Mouse (Mus musculus) neural tube, embryonic 11.5 days (tissue): Measurements from ENCODE around the gene Kctd7. TPM values are rescaled to one million over a fixed set of nuclear protein-coding genes. Genes with fewer than 3 reads are reported as not detected.

Source experiments
- ATAC-seq: fragments of 200-750 bp; cut with Nextera tagmentation; 2 replicates; pipeline ENCODE4 v1.8.0; 2017; ENCODE audit warnings: moderate number of reproducible peaks, mild to moderate bottlenecking, moderate TSS enrichment, moderate library complexity; ENCODE audit not compliant: insufficient read depth, low FRiP score, low TSS enrichment
- DNase-seq: peaks from one replicate; pipeline ENCODE4 v3.0.0-alpha.2; 2015; ENCODE audit warnings: low spot score
- H3K27ac ChIP-seq: fragments of 300-500 bp; sonication (generic); 2 replicates; pipeline ENCODE4 v1.5.1; 2014; ENCODE audit warnings: low read depth, mild to moderate bottlenecking, low read length
- H3K27me3 ChIP-seq: fragments of 300-500 bp; sonication (generic); 2 replicates; pipeline ENCODE4 v1.6.1; 2014; ENCODE audit warnings: mild to moderate bottlenecking, low read length, mixed read lengths; ENCODE audit not compliant: control insufficient read depth, insufficient read depth
- H3K36me3 ChIP-seq: fragments of 300-500 bp; sonication (generic); 2 replicates; pipeline ENCODE4 v1.6.1; 2014; ENCODE audit warnings: mild to moderate bottlenecking, low read length, moderate library complexity, mixed read lengths; ENCODE audit not compliant: control insufficient read depth, insufficient read depth
- H3K4me1 ChIP-seq: fragments of 300-500 bp; sonication (generic); 2 replicates; pipeline ENCODE4 v1.6.1; 2014; ENCODE audit warnings: low read length, mixed read lengths; ENCODE audit not compliant: control insufficient read depth, insufficient read depth
- H3K4me2 ChIP-seq: fragments of 300-500 bp; sonication (generic); 2 replicates; pipeline ENCODE4 v1.6.1; 2014; ENCODE audit warnings: low read depth, mild to moderate bottlenecking, moderate library complexity
- H3K4me3 ChIP-seq: fragments of 300-500 bp; sonication (generic); 2 replicates; pipeline ENCODE4 v1.5.1; 2014; ENCODE audit warnings: low read depth, low read length
- H3K9ac ChIP-seq: fragments of 300-500 bp; sonication (generic); 2 replicates; pipeline ENCODE4 v1.6.1; 2014; ENCODE audit warnings: mild to moderate bottlenecking, low read length
- H3K9me3 ChIP-seq: fragments of 300-500 bp; sonication (generic); 2 replicates; pipeline ENCODE4 v1.6.1; 2016; ENCODE audit warnings: low read length; ENCODE audit not compliant: control insufficient read depth
- whole genome bisulfite sequencing: fragments of 180-500 bp; shearing (Covaris S2); extraction: QIAGEN DNeasy Blood & Tissue Kit; methylation state at CpG from one replicate; pipeline ENCODE4 v1.1.7; 2014; 5-methylcytosine and 5-hydroxymethylcytosine counted together
- polyA plus RNA-seq: library from polyadenylated mRNA; unstranded; fragments of >200 nt; fragmentation: Nextera tagmentation; extraction: Ambion mirVana; gene quantifications from 2 replicates; pipeline ENCODE4 v1.2.1, GENCODE M21; 2014

Gene Kctd7
- polyA plus RNA-seq = 7.2 and 8.3 TPM in 2 replicates

DNA sequence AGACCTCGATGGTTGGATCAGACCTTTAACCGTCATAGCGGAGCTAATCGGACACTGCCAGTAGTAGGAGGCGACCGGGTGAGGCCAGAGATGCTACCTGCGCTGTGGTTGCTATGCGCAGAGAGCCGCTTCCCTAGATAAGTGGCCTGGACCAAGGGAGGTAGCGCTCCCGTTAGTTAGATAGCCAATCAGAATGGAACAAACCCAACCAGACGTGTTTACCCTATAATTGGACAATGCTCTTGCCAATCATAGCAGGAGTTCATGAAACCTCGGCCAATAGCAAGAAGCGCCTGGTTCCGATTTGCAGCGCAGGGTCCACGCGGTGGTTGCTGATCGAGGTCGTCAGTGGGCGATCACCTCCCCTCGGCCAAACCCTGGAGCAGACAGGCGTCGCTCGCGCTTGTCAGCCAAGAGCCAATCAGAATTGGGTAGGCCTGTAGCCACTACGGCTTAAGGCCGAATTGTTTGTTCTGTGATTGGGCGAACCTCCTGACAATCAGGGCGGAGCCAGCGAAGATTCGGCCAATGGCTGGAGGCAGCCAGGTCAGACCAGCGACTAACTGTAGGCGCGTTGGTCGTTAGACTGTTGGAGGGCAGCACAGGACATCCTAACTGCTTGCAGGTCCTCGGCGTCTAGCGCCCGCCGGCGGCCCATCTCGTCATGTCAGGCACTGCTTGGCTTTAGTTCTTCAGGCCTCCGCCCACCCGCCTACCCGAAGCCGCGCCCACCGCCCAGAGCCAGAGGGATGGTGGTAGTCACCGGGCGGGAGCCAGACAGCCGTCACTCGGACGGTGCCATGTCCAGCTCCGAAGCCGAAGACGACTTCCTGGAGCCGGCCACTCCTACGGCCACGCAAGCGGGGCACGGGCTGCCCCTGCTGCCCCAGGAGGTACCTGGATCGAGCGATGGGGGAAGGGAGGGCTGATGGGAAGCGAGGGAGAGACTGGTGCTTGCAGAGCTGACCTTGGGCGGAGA is at the start of gene Kctd7:
TSS of gene Kctd7 (plus strand) at position 528 of the 979 bp plus-strand sequence.
- H3K4me1 ChIP-seq = peaks cover 5% of the 10 kb centered on the region; the same call in 1 of the 2 replicates
- no peaks in the 10 kb centered on the region for H3K9me3 ChIP-seq
- H3K36me3 ChIP-seq = no peaks in the 10 kb centered on the region
- peak within 1 kb of the TSS; percentile 51 for H3K4me3 ChIP-seq
- H3K4me2 ChIP-seq = peak within 1 kb of the TSS; percentile 79
- peak; percentile 97 for ATAC-seq
- DNase-seq = peak; percentile 94
- peak within 1 kb of the TSS; percentile 69 for H3K27ac ChIP-seq
- H3K9ac ChIP-seq = peak within 1 kb of the TSS; percentile 62
- H3K27me3 ChIP-seq = no peaks in the 10 kb centered on the region
- under 1% methylated on average over 66 of the region's 66 CpGs for WGBS

GRCm38 (mm10) chr5:130096754-130097153 is 47.9 kb upstream of the Kctd7 start:
- H3K9me3 ChIP-seq = no peaks in the 10 kb centered on the region
- peak; percentile 39 for DNase-seq
- H3K4me1 ChIP-seq = no peaks in the 10 kb centered on the region
- no peak overlapping the region for H3K9ac ChIP-seq
- H3K4me2 ChIP-seq = no peak overlapping the region
- 55% methylated on average over 12 of the region's 12 CpGs for WGBS
- no peak overlapping the region for H3K4me3 ChIP-seq
- ATAC-seq = no peak; the same call in 1 of the 2 replicates
- H3K36me3 ChIP-seq = no peaks in the 10 kb centered on the region; the same call in 1 of the 2 replicates
- no peaks in the 10 kb centered on the region for H3K27me3 ChIP-seq
- no peak overlapping the region for H3K27ac ChIP-seq

GRCm38 (mm10) chr5:130097837-130098236 is 46.8 kb upstream of the Kctd7 start:
- Histone ChIP-seq H3K27me3 (no peaks in the 10 kb centered on the region), H3K36me3 (no peaks in the 10 kb centered on the region; the same call in 1 of the 2 replicates), H3K4me2 (no peak overlapping the region), H3K9ac (no peak overlapping the region), H3K27ac (no peak overlapping the region), H3K4me1 (no peaks in the 10 kb centered on the region), H3K9me3 (no peaks in the 10 kb centered on the region), H3K4me3 (no peak overlapping the region)
- WGBS = 76% methylated on average over 2 of the region's 2 CpGs
- ATAC-seq (no peak), DNase-seq (no peak)

DNA sequence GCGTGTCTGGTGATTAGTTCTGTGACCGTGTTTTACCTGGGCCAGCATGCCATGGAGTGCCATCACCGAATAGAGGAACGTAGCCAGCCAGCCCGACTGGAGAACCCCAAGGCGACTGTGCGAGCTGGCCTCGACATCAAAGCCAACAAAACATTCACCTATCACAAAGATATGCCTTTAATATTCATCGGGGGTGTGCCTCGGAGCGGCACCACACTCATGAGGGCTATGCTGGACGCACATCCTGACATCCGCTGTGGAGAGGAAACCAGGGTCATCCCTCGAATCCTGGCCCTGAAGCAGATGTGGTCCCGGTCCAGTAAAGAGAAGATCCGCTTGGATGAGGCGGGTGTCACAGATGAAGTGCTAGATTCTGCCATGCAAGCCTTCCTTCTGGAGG is 42.9 kb upstream of the Kctd7 start:
- Histone ChIP-seq H3K36me3 (no peaks in the 10 kb centered on the region), H3K4me1 (no peaks in the 10 kb centered on the region), H3K27ac (no peak overlapping the region), H3K9me3 (no peaks in the 10 kb centered on the region), H3K27me3 (no peaks in the 10 kb centered on the region), H3K9ac (no peak overlapping the region), H3K4me2 (no peak overlapping the region), H3K4me3 (no peak overlapping the region)
- ATAC-seq (no peak), DNase-seq (no peak)
- 97% methylated on average over 17 of the region's 17 CpGs for WGBS

GRCm38 (mm10) chr5:130109348-130109747 is 35.3 kb upstream of the Kctd7 start:
- no peaks in the 10 kb centered on the region for H3K4me1 ChIP-seq
- H3K9ac ChIP-seq = no peak overlapping the region
- WGBS = 95% methylated on average over 3 of the region's 3 CpGs

DNA sequence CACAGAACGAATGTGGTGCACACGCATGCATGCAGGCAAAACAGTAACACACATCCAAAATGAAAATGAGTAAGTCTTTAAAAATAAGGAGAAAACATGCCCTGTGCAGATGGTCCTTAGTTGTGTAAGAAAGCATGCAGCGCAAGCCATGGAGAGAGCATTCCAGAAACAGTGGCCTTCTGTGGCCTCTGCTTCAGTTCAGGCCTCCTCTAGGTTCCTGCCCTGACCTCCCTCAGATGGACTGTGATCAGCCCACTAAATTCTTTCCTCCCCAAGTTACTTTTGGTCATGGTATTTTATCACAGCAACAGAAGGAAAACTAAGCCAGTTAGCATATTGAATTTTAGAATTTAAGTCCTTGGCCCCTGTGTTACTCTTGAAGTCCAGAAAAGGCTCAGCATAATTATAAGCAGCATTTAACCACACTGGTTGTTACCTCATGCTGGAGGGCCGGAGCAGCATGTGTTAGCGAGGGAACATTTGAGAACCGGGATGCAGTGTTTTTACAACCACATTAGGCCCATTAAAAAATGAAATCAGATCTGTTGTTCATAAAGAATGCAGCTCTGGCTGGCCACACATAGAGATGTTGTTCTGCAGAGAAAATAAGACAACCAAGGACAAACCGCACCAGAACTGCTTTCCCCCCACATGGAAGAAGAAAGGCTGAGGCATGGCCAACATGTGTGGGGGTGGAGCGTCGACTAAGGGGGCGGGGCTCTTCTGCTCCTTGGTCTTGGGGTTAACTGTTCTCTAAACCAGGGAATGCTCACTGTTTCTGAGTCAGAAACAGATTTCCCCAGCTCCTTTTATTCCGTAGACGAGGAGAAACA is 33.8 kb upstream of the Kctd7 start:
- DNase-seq (no peak), ATAC-seq (no peak)
- Histone ChIP-seq H3K4me1 (no peaks in the 10 kb centered on the region), H3K9me3 (no peaks in the 10 kb centered on the region), H3K27ac (no peak overlapping the region), H3K4me3 (no peak overlapping the region), H3K27me3 (no peaks in the 10 kb centered on the region), H3K9ac (no peak overlapping the region), H3K36me3 (0 out of 2 replicates have a peak, but pooled peaks cover 4% of the 10 kb centered on the region), H3K4me2 (no peak overlapping the region)
- 87% methylated on average over 12 of the region's 12 CpGs for WGBS

More at GRCm38 (mm10) chr5:130109348-130109747, 35.3 kb upstream of the Kctd7 start:
- DNase-seq = no peak
- H3K9me3 ChIP-seq = no peaks in the 10 kb centered on the region
- no peak overlapping the region for H3K27ac ChIP-seq
- ATAC-seq = no peak
- H3K4me2 ChIP-seq = no peak overlapping the region
- H3K36me3 ChIP-seq = no peaks in the 10 kb centered on the region
- no peaks in the 10 kb centered on the region for H3K27me3 ChIP-seq
- no peak overlapping the region for H3K4me3 ChIP-seq

GRCm38 (mm10) chr5:130112653-130113052 is 32.0 kb upstream of the Kctd7 start:
- ATAC-seq (no peak), DNase-seq (no peak)
- H3K27me3 ChIP-seq = no peaks in the 10 kb centered on the region
- H3K9me3 ChIP-seq = no peaks in the 10 kb centered on the region
- no peak overlapping the region for H3K4me2 ChIP-seq
- no peak overlapping the region for H3K4me3 ChIP-seq
- H3K36me3 ChIP-seq = 0 out of 2 replicates have a peak, but pooled peaks cover 4% of the 10 kb centered on the region
- no peak overlapping the region for H3K9ac ChIP-seq
- H3K4me1 ChIP-seq = no peaks in the 10 kb centered on the region
- H3K27ac ChIP-seq = no peak overlapping the region

DNA sequence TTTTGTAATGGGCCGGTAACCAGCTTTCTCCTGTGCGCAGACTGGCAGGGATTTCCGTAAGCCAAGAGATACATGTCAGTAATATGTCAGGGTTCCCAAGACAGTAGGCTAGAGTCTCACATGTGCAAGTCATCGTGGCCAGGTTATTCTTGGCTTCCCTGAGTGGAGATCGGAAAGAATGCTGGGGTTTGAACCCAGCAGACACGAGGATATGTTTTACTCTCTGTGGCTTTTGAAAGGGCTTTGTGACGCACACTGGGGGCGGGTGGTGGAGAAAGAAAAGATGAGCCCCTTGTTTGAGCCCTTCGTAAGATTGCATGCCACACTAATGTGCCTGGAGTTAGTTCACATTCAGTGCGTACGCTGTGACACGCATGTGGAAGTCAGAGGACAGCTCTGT is 28.5 kb upstream of the Kctd7 start:
- no peak overlapping the region for H3K4me3 ChIP-seq
- H3K4me1 ChIP-seq = no peaks in the 10 kb centered on the region
- 92% methylated on average over 12 of the region's 12 CpGs for WGBS
- no peaks in the 10 kb centered on the region for H3K27me3 ChIP-seq
- DNase-seq (no peak), ATAC-seq (no peak)
- no peak overlapping the region for H3K9ac ChIP-seq
- H3K36me3 ChIP-seq = 0 out of 2 replicates have a peak, but pooled peaks cover 4% of the 10 kb centered on the region
- H3K27ac ChIP-seq = no peak overlapping the region
- H3K4me2 ChIP-seq = no peak overlapping the region
- H3K9me3 ChIP-seq = no peaks in the 10 kb centered on the region
